Mouse (Mus musculus) CH12.LX (cell line): ENCODE results near the gene Akap3. TPM values are rescaled to one million over a fixed set of nuclear protein-coding genes. Genes with fewer than 3 reads are reported as not detected.

ENCODE experiments used
- DNase-seq: peaks from one replicate; pipeline ENCODE4 v3.0.0-alpha.2; 2013; ENCODE audit errors: extremely low read depth
- H3K27ac ChIP-seq: 2 replicates; pipeline ENCODE4 v1.5.1; 2012; ENCODE audit warnings: low read depth, mild to moderate bottlenecking, control low read depth, moderate library complexity; ENCODE audit not compliant: insufficient read depth
- H3K27me3 ChIP-seq: replicated peaks from 2 replicates; pipeline ENCODE3; 2012; ENCODE audit warnings: inconsistent platforms
- H3K36me3 ChIP-seq, 2 experiments: replicated peaks in 1 of 2; 2 replicates each; pipeline versions ENCODE3 to v1.6.1; 2012; ENCODE audit warnings: inconsistent platforms in 1 of 2, low read length in 1 of 2, mild to moderate bottlenecking in 1 of 2, mixed read lengths in 1 of 2, moderate library complexity in 1 of 2; ENCODE audit not compliant: control insufficient read depth in 1 of 2, insufficient read depth in 1 of 2
- H3K4me1 ChIP-seq, 2 experiments: 2 replicates each; pipeline ENCODE4 v1.6.1; 2012; ENCODE audit warnings: inconsistent platforms in 1 of 2, moderate library complexity in 1 of 2; ENCODE audit not compliant: insufficient read depth in 2 of 2, control insufficient read depth in 1 of 2
- H3K4me2 ChIP-seq: 2 replicates; pipeline ENCODE4 v1.6.1; 2012; ENCODE audit warnings: low read depth, mild to moderate bottlenecking, control low read depth; ENCODE audit not compliant: poor library complexity, insufficient read depth, severe bottlenecking
- H3K4me3 ChIP-seq, 3 experiments: fragments of 150-350 bp in 1 of 3; sonication (generic) in 1 of 3; replicated peaks in 1 of 3; 2 replicates each; pipeline versions ENCODE3 to v1.5.1; 2011 to 2012; ENCODE audit warnings: low read depth in 2 of 3, low read length in 2 of 3, mild to moderate bottlenecking in 2 of 3, moderate library complexity in 2 of 3, control low read depth in 1 of 3, improper control_type of control experiment in 1 of 3, inconsistent platforms in 1 of 3, mixed read lengths in 1 of 3; ENCODE audit not compliant: poor library complexity in 1 of 3
- H3K79me2 ChIP-seq: replicated peaks from 2 replicates; pipeline ENCODE4 v1.6.1; 2012; ENCODE audit warnings: mild to moderate bottlenecking, moderate library complexity; ENCODE audit not compliant: control insufficient read depth, poor library complexity, insufficient read depth, severe bottlenecking; ENCODE audit errors: extremely low read depth
- H3K9ac ChIP-seq: 2 replicates; pipeline ENCODE4 v1.6.1; 2012; ENCODE audit warnings: low read depth, mild to moderate bottlenecking, control low read depth, moderate library complexity; ENCODE audit not compliant: insufficient read depth
- H3K9me3 ChIP-seq: replicated peaks from 2 replicates; pipeline ENCODE3; 2012; ENCODE audit warnings: low read length, inconsistent platforms, mixed read lengths
- CTCF ChIP-seq, 2 experiments: IDR thresholded peaks in 1 of 2; conservative IDR thresholded peaks in 1 of 2; 2 replicates each; pipeline ENCODE4 v1.5.1; 2011 to 2012; ENCODE audit warnings: low read depth in 2 of 2, low read length in 2 of 2, improper control_type of control experiment in 1 of 2, inconsistent platforms in 1 of 2, mild to moderate bottlenecking in 1 of 2, moderate library complexity in 1 of 2
- ELF1 ChIP-seq: IDR thresholded peaks from 2 replicates; pipeline ENCODE4 v1.6.1; 2014; ENCODE audit warnings: low read depth, mild to moderate bottlenecking, inconsistent platforms, low read length, improper control_type of control experiment
- EP300 ChIP-seq: IDR thresholded peaks from 2 replicates; pipeline ENCODE4 v1.6.1; 2011; ENCODE audit warnings: low read length, improper control_type of control experiment
- ETS1 ChIP-seq: conservative IDR thresholded peaks from 2 replicates; pipeline ENCODE4 v1.6.1; 2012; ENCODE audit warnings: low read depth, mild to moderate bottlenecking, inconsistent platforms, low read length, improper control_type of control experiment, moderate library complexity
- HCFC1 ChIP-seq: IDR thresholded peaks from 2 replicates; pipeline ENCODE4 v1.6.1; 2012; ENCODE audit warnings: low read depth, mild to moderate bottlenecking, inconsistent platforms, low read length, improper control_type of control experiment
- IRF4 ChIP-seq: IDR thresholded peaks from 2 replicates; pipeline ENCODE4 v1.6.1; 2014; ENCODE audit warnings: low read depth, mild to moderate bottlenecking, inconsistent platforms, low read length, improper control_type of control experiment
- JUND ChIP-seq: conservative IDR thresholded peaks from 2 replicates; pipeline ENCODE4 v1.6.1; 2011; ENCODE audit warnings: low read depth, low read length, improper control_type of control experiment
- MAFK ChIP-seq: IDR thresholded peaks from 2 replicates; pipeline ENCODE4 v1.6.1; 2011; ENCODE audit warnings: low read length, improper control_type of control experiment; ENCODE audit not compliant: insufficient replicate concordance
- MAX ChIP-seq: IDR thresholded peaks from 2 replicates; pipeline ENCODE4 v1.6.1; 2011; ENCODE audit warnings: low read length, improper control_type of control experiment
- MXI1 ChIP-seq: IDR thresholded peaks from 2 replicates; pipeline ENCODE4 v1.6.1; 2011; ENCODE audit warnings: mild to moderate bottlenecking, low read depth, low read length, improper control_type of control experiment
- MYC ChIP-seq: IDR thresholded peaks from 2 replicates; pipeline ENCODE4 v1.6.1; 2011; ENCODE audit warnings: low read depth, mild to moderate bottlenecking, improper control_type of control experiment, low read length
- NRF1 ChIP-seq: IDR thresholded peaks from 2 replicates; pipeline ENCODE4 v1.6.1; 2014; ENCODE audit warnings: low read depth, mild to moderate bottlenecking, inconsistent platforms, low read length, improper control_type of control experiment, moderate library complexity
- POLR2A ChIP-seq: IDR thresholded peaks from 2 replicates; pipeline ENCODE4 v1.6.1; 2011; ENCODE audit warnings: low read depth, mild to moderate bottlenecking, improper control_type of control experiment, low read length
- RAD21 ChIP-seq: IDR thresholded peaks from 2 replicates; pipeline ENCODE4 v1.6.1; 2011; ENCODE audit warnings: low read depth, mild to moderate bottlenecking, low read length, improper control_type of control experiment, moderate library complexity
- SMC3 ChIP-seq: IDR thresholded peaks from 2 replicates; pipeline ENCODE4 v1.6.1; 2011; ENCODE audit warnings: low read depth, low read length, improper control_type of control experiment
- TCF12 ChIP-seq: IDR thresholded peaks from 2 replicates; pipeline ENCODE4 v1.6.1; 2014; ENCODE audit warnings: low read depth, mild to moderate bottlenecking, inconsistent platforms, low read length, improper control_type of control experiment
- UBTF ChIP-seq: IDR thresholded peaks from 2 replicates; pipeline ENCODE4 v1.6.1; 2012; ENCODE audit warnings: low read depth, mild to moderate bottlenecking, inconsistent platforms, low read length, improper control_type of control experiment, moderate library complexity
- USF2 ChIP-seq: conservative IDR thresholded peaks from 2 replicates; pipeline ENCODE4 v1.6.1; 2011; ENCODE audit warnings: low read depth, low read length, improper control_type of control experiment
- ZC3H11A ChIP-seq: IDR thresholded peaks from 2 replicates; pipeline ENCODE4 v1.6.1; 2012; ENCODE audit warnings: low read depth, mild to moderate bottlenecking, inconsistent platforms, low read length, improper control_type of control experiment
- dilution Hi-C: fragments of 300-500 bp; cut with MboI; formaldehyde crosslinking; loops from 2 replicates; pipeline ENCODE4 v1.14.3; 2020; ENCODE audit warnings: low sequenced_read_pairs; ENCODE audit not compliant: extremely low pct_unique_long_range_greater_than_20kb, extremely low pct_ligation_motif_present
- in situ Hi-C: fragments of 300-500 bp; cut with MboI; formaldehyde crosslinking; loops from 3 replicates; pipeline ENCODE4 v1.14.3; 2019; ENCODE audit warnings: low sequenced_read_pairs, low pct_ligation_motif_present, low pct_unique_long_range_greater_than_20kb, mixed read lengths
- polyA plus RNA-seq: library from polyadenylated mRNA; unstranded; fragments of >175 nt; gene quantifications from 2 replicates; pipeline ENCODE4 v1.2.1, GENCODE M21; 2012; ENCODE audit warnings: low read depth; ENCODE audit not compliant: insufficient read length
- total RNA-seq, 2 experiments: library from RNA; depleted of rRNA; stranded (reverse); fragments of 300-350 nt in 1 of 2; fragments of >200 nt in 1 of 2; gene quantifications; 2 replicates each; pipeline ENCODE4 v1.2.3; 2012 to 2014

Akap3 gene
- total and polyA plus RNA-seq, 3 experiments = 1.2 to 2.0 (median 2.0) TPM

DNA sequence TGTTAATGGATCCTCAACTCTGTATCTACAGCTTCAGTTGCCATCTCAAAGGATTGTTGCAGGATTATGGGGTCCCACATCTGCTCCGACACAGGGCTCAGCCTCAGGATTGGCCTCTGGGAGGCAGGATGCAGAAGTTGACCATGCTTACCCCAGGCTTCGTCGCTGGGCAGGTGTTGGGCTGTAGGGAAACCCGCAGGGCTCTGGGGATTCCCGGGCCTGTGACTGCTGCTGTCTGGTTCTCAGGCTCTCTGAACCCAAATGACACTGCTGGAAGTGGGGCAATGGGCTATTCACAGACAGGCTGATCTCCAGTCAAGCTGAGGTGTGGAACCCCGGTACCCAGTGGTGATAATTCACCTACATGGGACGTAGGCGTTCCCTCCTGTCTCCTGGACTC lies 36.6 kb upstream of the Akap3 start:
- Histone ChIP-seq H3K27me3 (no peaks in the 10 kb centered on the region), H3K36me3 (peaks cover 15 to 27% of the 10 kb centered on the region in 2 experiments), H3K9me3 (no peaks in the 10 kb centered on the region), H3K27ac (peak overlapping the region; percentile 63), H3K9ac (no peak overlapping the region), H3K4me1 (peaks cover 19 to 66% of the 10 kb centered on the region in 2 experiments), H3K79me2 (no peaks in the 10 kb centered on the region), H3K4me3 (no peak overlapping the region), H3K4me2 (peak overlapping the region; percentile 31; the same call in 1 of the 2 replicates)
- peak; percentile 65 for DNase-seq
- dilution Hi-C loops (no loop called here), in situ Hi-C loops (loop anchor here (10.0 kb wide), 1 partner anchor 108 kb away; the partner anchor contains the start of gene Dyrk4)
- TF ChIP-seq TCF12 (peak; percentile 67), MAX (0 out of 2 replicates have a peak, but pooled peaks have one; percentile 23), NRF1 (no peak), JUND (no peak), RAD21 (no peak), EP300 (peak; percentile 34; the same call in 1 of the 2 replicates), ETS1 (peak; percentile 64), ZC3H11A (no peak), UBTF (peak; percentile 41; the same call in 1 of the 2 replicates), MYC (no peak), CTCF (conservative IDR thresholded peaks at IDR 0.05 in 1 of 2, IDR thresholded peaks at IDR 0.05 in 1 of 2; ENCODE audit: low read depth in 2 of 2, low read length in 2 of 2) (no peak), IRF4 (peak; percentile 59; the same call in 1 of the 2 replicates), MXI1 (peak; percentile 40; the same call in 1 of the 2 replicates), SMC3 (no peak), POLR2A (no peak), MAFK (no peak)

DNA sequence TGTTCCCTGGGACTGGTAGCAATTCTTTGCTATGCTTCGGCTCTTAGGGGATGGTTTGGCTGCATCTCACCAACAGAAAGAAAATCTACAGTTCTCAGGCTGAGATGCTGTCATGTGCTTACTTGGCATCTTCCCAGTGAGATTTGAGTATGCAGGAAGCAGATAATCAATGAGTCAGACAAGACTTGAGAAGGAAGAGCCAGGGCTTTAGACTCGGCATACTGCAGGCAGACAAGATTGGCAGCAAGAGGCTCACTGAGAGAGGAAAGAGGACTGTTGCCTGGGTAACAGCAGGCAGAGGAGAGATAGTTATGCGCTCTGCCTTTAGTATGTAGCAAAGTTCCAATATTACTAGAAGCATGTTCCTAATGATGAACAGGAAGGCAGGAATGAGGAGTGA lies 29.8 kb upstream of the Akap3 start:
- in situ Hi-C loops = no loop called here
- H3K9me3 ChIP-seq = no peaks in the 10 kb centered on the region
- dilution Hi-C loops = no loop called here
- peaks cover 0 to 4% of the 10 kb centered on the region in 2 experiments; a peak in 1 of 4 replicates for H3K4me1 ChIP-seq
- H3K79me2 ChIP-seq = no peaks in the 10 kb centered on the region
- peaks cover 74 to 91% of the 10 kb centered on the region in 2 experiments for H3K36me3 ChIP-seq
- H3K9ac ChIP-seq = no peak overlapping the region
- TF ChIP-seq ELF1 (no peak), USF2 (no peak), EP300 (no peak), HCFC1 (no peak)
- H3K27ac ChIP-seq = no peak overlapping the region
- H3K27me3 ChIP-seq = no peaks in the 10 kb centered on the region
- no peak for DNase-seq
- H3K4me3 ChIP-seq = no peak overlapping the region
- H3K4me2 ChIP-seq = no peak overlapping the region
